12 mouse cellular contexts compared by ENCODE assay signal in genomic region chr13:40287266-40288002, GRCm38 (mm10).
DNase-seq lines count a peak whose midpoint lies in the region; ATAC-seq and TF ChIP-seq lines count a peak whose summit lies in the region.
"Had no signal": no experiment of that assay in that cellular context is flagged by ENCODE, and none has a peak within 500 bp of the region (broad histone marks: within the 10 kb centered on the region; RNA-seq: fewer than 3 reads in every experiment).

No protein-coding gene starts in this region.

- H3K36me3 ChIP-seq in kidney, postnatal 0 days (ENCODE audit: insufficient read depth, low read length) = no peaks in the 10 kb centered on the region
- H3K36me3 ChIP-seq in embryonic facial prominence, embryonic 10.5 days (replicated peaks) = no peaks in the 10 kb centered on the region
- no peaks in the 10 kb centered on the region for H3K36me3 ChIP-seq in hindbrain, embryonic 11.5 days (ENCODE audit: control insufficient read depth, insufficient read depth, low read length)
- H3K36me3 ChIP-seq in neural tube, embryonic 11.5 days (ENCODE audit: control insufficient read depth, insufficient read depth, low read length) = no peaks in the 10 kb centered on the region
- H3K36me3 ChIP-seq: midbrain, embryonic 13.5 days had no signal

- no peak overlapping the region for H3K27ac ChIP-seq in kidney, postnatal 0 days
- 0 out of 2 replicates have a peak overlapping the region, but pooled peaks have one; percentile 0 for H3K27ac ChIP-seq in embryonic facial prominence, embryonic 10.5 days (replicated peaks)
- no peak overlapping the region for H3K27ac ChIP-seq in hindbrain, embryonic 11.5 days (ENCODE audit: low read depth, low read length)
- no peak overlapping the region for H3K27ac ChIP-seq in neural tube, embryonic 11.5 days (ENCODE audit: low read depth, low read length)
- H3K27ac ChIP-seq: midbrain, embryonic 13.5 days had no signal

- ATAC-seq in kidney, postnatal 0 days (replicated peaks; ENCODE audit: low FRiP score, low read depth) = no peak; the same call in 1 of the 2 replicates
- ATAC-seq in hindbrain, embryonic 11.5 days (ENCODE audit: low FRiP score) = peak; percentile 65
- peak; percentile 63 for ATAC-seq in neural tube, embryonic 11.5 days (ENCODE audit: insufficient read depth, low FRiP score, low TSS enrichment)
- ATAC-seq: midbrain, embryonic 13.5 days had no signal

- H3K9me3 ChIP-seq in kidney, postnatal 0 days (replicated peaks; ENCODE audit: low read length) = no peaks in the 10 kb centered on the region
- no peaks in the 10 kb centered on the region for H3K9me3 ChIP-seq in embryonic facial prominence, embryonic 10.5 days
- no peaks in the 10 kb centered on the region for H3K9me3 ChIP-seq in hindbrain, embryonic 11.5 days (ENCODE audit: control insufficient read depth, low read length)
- no peaks in the 10 kb centered on the region for H3K9me3 ChIP-seq in neural tube, embryonic 11.5 days (ENCODE audit: control insufficient read depth, low read length)
- H3K9me3 ChIP-seq: midbrain, embryonic 13.5 days had no signal

- TF ChIP-seq CTCF in kidney, postnatal 0 days (IDR thresholded peaks at IDR 0.05; ENCODE audit: low read depth) = no peak

- no peaks in the 10 kb centered on the region for H3K27me3 ChIP-seq in kidney, postnatal 0 days (ENCODE audit: insufficient read depth, low read length)
- H3K27me3 ChIP-seq in embryonic facial prominence, embryonic 10.5 days (replicated peaks; ENCODE audit: low read depth, poor library complexity, severe bottlenecking) = peaks cover 5% of the 10 kb centered on the region; the same call in 1 of the 2 replicates
- no peaks in the 10 kb centered on the region for H3K27me3 ChIP-seq in hindbrain, embryonic 11.5 days (ENCODE audit: control insufficient read depth, insufficient read depth, low read length)
- H3K27me3 ChIP-seq in neural tube, embryonic 11.5 days (ENCODE audit: control insufficient read depth, insufficient read depth, low read length) = no peaks in the 10 kb centered on the region
- H3K27me3 ChIP-seq: midbrain, embryonic 13.5 days had no signal

- no peak overlapping the region for H3K9ac ChIP-seq in kidney, postnatal 0 days (ENCODE audit: low read depth, low read length)
- H3K9ac ChIP-seq in hindbrain, embryonic 11.5 days (ENCODE audit: low read depth, low read length) = no peak overlapping the region
- H3K9ac ChIP-seq in neural tube, embryonic 11.5 days (ENCODE audit: low read length) = no peak overlapping the region
- H3K9ac ChIP-seq: midbrain, embryonic 13.5 days had no signal

- H3K4me1 ChIP-seq in kidney, postnatal 0 days (replicated peaks; ENCODE audit: insufficient read depth, low read length) = 0 out of 2 replicates have a peak, but pooled peaks cover 6% of the 10 kb centered on the region
- peaks cover 33% of the 10 kb centered on the region for H3K4me1 ChIP-seq in embryonic facial prominence, embryonic 10.5 days
- no peaks in the 10 kb centered on the region for H3K4me1 ChIP-seq in hindbrain, embryonic 11.5 days (replicated peaks; ENCODE audit: control insufficient read depth, insufficient read depth, low read length)
- 0 out of 2 replicates have a peak, but pooled peaks cover 7% of the 10 kb centered on the region for H3K4me1 ChIP-seq in neural tube, embryonic 11.5 days (ENCODE audit: control insufficient read depth, insufficient read depth, low read length)

- peak overlapping the region; percentile 48 for H3K4me2 ChIP-seq in kidney, postnatal 0 days (ENCODE audit: low read length)
- H3K4me2 ChIP-seq in hindbrain, embryonic 11.5 days (replicated peaks; ENCODE audit: low read depth, low read length) = peak overlapping the region; percentile 31
- H3K4me2 ChIP-seq in neural tube, embryonic 11.5 days (ENCODE audit: low read depth) = peak overlapping the region; percentile 32
- H3K4me2 ChIP-seq: heart, embryonic 11.5 days; midbrain, embryonic 13.5 days had no signal

- WGBS in kidney, postnatal 0 days = 22% methylated on average over 21 of the region's 21 CpGs
- WGBS in embryonic facial prominence, embryonic 10.5 days = 24% methylated on average over 21 of the region's 21 CpGs
- WGBS in hindbrain, embryonic 11.5 days = 31% methylated on average over 21 of the region's 21 CpGs
- WGBS in neural tube, embryonic 11.5 days = 39% methylated on average over 21 of the region's 21 CpGs

- DNase-seq in kidney, postnatal 0 days (ENCODE audit: low spot score) = peak; percentile 46
- DNase-seq in kidney, postnatal 14 days = no peak
- DNase-seq in embryonic facial prominence, embryonic 10.5 days (ENCODE audit: low spot score) = peak; percentile 72
- DNase-seq in hindbrain, embryonic 11.5 days (ENCODE audit: low spot score) = peak; percentile 46
- DNase-seq in neural tube, embryonic 11.5 days (ENCODE audit: low spot score) = peak; percentile 34
- DNase-seq in cerebellum, adult 9-11 months = no peak
- no peak for DNase-seq in gastrocnemius, adult 8-10 months (ENCODE audit: low spot score in 2 of 2)
- no peak for DNase-seq in T-cell, adult 2 months (ENCODE audit: low spot score)
- DNase-seq: liver; right cerebral cortex, adult 18-20 months had no signal

- H3K4me3 ChIP-seq in kidney, postnatal 0 days (replicated peaks; ENCODE audit: low read depth, low read length) = peak overlapping the region; percentile 21; the same call in 1 of the 2 replicates
- peak overlapping the region; percentile 39 for H3K4me3 ChIP-seq in embryonic facial prominence, embryonic 10.5 days
- H3K4me3 ChIP-seq in hindbrain, embryonic 11.5 days (ENCODE audit: low read depth, low read length) = no peak overlapping the region
- 0 out of 2 replicates have a peak overlapping the region, but pooled peaks have one; percentile 2 for H3K4me3 ChIP-seq in neural tube, embryonic 11.5 days (ENCODE audit: low read depth, low read length)
- H3K4me3 ChIP-seq: midbrain, embryonic 13.5 days had no signal

Comparison
In these comparisons a context has a peak if more than half of its experiments do, and no peak if none do; other contexts are left out.
1. DNase-seq: peak in kidney, postnatal 0 days (single experiment), embryonic facial prominence, embryonic 10.5 days (single experiment), hindbrain, embryonic 11.5 days (single experiment) and neural tube, embryonic 11.5 days (single experiment); none in kidney, postnatal 14 days (single experiment), cerebellum, adult 9-11 months (single experiment), gastrocnemius, adult 8-10 months (0 of 2) and T-cell, adult 2 months (single experiment).
2. Peak in every context shown above with its lines, with median percentiles within 50 percentile points of each other: H3K4me2 ChIP-seq.